Mouse (Mus musculus): Measurements from ENCODE around the gene Samd7.
A peak's percentile ranks its signal among the peaks of the same experiment; 100 is the strongest.
"Not testable (repeated sequence)": the region's sequence is repeated elsewhere in the genome, so short reads cannot be mapped to it uniquely, and the experiment has no call there.

The Samd7 gene

DNA sequence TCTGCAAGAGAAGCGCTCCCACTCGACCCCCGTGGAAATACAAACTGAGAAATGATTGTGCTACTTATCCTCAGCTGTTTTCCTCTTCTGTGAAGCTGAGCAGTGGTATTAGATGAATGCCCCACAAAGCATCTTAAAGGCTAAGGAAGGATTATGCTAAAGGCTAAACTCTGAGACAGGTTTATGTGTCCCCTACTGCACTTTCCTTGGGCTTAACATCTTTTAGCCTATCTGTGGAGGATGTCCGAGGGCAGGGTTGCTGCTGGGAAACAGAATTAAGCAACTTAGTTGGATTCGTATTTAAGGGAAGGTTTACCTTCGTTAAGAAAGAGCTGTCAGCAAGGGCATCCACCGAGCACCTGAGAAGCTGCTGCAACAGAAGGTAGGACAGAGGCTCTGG, at the start of gene Samd7:
TSS of gene Samd7 (plus strand) at position 288 of the 400 bp plus-strand sequence.
- no peak for DNase-seq

DNA sequence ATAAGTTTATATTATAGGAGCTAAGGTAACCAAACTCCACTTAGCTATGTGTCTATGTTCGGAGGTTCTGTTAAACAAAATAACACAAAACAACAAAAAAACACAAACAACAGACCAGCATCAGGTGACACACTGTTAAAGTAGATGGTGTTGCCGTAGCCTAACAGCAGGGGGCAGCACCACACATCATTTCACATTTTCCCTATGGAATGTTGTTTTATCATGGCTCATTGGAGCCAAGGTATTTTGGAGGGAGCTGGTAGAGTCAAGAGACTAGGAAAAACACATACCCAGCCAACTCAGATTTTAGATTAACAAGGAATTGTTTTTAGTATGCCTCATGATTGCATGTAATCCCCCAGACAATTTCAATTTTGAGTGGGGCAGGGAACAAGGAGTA, 49.7 kb upstream of the Samd7 start:
- peak; percentile 48 for DNase-seq

DNA sequence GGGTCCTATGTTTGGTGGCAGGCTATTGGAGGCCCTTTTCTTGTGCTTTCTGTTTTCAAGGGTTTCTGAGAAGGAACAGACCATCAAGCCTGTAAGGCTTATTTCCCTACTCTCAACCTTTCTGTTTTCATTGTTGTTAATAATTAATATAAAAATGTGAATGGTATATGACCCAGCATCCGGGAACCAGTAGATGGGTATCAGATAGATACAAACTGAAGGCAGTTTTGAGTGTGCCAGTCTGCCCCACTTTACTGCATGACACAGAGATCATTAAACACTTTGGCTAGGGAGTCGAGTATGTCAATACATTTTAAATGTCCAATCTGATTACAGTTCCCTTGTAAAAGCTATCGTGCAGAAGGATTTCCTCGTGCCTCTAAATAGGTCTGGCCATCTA, 48.2 kb upstream of the Samd7 start:
- no peak for DNase-seq

DNA sequence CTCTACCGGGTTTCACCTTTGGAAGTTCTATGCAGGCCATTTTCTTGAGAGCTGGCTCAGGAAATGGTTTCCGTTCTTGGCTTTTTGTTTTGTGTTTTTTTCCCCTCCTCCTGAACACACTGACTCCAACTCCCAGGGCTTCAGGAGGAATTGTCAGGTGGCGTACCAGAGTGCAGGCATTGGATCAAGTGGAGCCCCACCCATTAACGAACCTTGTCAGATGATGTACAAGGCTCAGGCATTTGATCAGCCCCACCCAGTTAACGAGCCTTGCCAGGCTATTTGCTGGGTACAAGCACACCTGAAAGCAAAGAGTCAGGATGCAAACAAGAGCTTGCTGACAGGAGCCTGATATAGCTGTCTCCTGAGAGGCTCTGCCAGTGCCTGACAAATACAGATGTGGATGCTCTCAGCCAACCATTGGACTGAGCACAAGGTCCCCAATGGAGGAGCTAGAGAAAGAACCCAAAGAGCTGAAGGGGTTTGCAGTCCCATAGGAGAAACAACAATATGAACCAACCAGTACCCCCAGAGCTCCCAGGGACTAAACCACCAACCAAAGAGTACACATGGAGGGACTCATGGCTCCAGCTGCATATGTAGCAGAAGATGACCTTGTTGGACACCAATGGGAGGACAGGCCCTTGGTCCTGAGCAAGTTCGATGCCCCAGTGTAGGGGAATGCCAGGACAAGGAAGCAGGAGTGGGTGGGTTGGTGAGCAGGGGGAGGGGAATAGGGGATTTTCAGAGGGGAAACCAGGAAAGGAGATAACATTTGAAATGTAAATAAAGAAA, 46.2 kb upstream of the Samd7 start, which contains the start of gene Lrrc31:
TSS of gene Lrrc31 (minus strand) at position 133 of the 795 bp plus-strand sequence.
- not testable (repeated sequence) for DNase-seq

DNA sequence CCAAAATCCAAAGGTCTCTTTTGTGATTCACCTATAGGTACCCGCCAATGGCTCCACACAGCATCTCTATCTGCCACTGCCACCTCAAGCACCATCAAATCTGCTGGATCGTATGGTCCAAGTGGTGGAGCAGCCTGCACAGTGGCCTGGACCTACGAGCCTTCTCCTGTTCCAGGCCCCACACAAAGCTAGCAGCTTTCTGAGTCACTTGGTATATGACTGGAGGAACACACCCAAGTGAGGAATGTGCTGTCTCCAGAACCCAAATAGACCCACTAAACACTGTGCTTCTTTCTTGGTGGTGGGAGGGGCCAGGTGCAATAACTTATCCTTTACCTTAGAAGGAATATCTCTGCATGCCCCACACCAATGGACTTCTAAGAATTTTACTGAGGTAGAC, 40.1 kb upstream of the Samd7 start:
- DNase-seq, result no peak

DNA sequence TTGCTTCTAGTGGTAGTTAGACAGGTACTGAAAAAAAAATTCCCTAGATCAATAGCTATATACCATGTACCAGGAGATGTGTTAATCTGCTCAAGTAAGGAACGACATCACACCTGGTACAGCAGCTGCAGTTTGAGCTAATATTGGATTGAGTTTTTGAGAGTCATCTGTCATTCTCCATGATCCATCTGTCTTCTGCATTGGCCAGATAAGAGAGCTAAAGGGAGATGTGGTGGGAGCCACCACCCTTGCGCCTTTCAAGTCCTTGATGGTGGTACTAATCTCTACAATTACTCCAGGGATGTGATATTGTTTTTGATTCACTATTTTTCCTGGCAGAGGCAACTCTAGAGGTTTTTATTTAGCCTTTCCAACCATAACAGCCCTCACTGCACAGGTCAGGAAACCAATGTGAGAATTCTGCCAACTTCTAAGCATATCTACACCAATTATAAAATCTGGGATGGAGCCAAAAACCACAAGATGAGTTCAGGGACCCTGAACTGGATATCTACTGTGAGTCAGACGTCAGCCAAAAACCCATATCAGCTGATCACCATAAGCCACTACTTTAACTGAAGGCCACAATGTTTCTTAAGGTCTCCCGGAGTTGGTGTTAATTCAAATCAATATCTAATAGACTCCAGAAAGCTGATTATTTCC, 39.3 kb upstream of the Samd7 start:
- no peak for DNase-seq

DNA sequence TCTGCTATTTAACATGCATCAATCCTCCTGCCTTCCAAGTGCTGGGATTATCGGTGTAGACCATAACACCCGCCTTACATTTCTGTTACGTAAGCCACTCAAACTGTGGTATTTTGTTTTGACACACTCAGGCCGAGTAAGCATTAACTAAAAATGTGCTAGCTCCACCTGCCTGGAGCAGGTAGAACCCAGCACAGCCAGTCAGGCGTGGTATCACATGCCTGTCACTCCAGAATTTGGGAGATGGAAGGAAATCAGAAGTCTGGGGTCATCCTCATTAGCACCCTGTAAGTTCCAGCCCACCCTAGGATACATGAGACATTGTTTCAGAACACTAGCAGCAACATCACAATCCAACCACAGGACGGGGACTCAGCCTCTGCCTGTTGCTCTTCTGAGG, 35.9 kb upstream of the Samd7 start:
- DNase-seq, result no peak

DNA sequence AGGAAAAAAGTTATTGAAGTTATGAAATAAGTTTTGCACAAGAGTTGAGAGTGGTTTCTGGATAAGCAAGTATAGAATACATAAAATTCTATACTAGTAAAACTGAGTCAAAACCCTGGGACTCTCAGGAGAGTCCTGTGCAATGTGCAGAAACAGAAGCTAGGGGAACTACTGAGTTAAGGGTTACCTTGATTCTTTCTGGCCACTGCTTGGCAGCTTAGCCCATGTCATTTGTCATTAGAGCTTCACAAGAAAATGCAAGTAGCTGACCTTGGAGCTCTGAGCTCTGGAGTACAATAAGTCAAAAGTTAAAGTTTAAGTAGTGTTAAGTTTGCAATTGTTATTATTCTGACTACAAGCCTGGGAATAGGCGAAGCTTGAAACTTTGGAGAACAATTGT, 32.8 kb upstream of the Samd7 start:
- no peak for DNase-seq

DNA sequence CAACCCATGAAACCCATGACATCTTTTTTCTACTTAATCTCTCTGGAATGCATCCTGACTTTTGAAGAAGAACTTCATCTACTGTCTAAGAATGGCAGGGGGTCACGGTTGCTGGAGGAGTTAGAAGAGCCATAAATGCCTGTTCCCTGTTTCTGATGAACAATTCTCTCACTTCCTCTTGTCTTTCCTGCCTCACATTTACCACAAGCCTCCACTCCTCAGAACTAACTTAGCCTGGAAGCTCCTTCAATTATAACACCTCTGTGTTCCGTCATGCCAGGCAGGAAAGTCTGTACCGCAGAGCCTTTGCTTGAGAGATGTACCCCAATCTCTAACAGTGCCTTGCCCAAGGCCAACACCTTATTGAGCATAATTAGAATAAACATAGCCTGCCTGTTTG, 27.4 kb upstream of the Samd7 start:
- no peak for DNase-seq

DNA sequence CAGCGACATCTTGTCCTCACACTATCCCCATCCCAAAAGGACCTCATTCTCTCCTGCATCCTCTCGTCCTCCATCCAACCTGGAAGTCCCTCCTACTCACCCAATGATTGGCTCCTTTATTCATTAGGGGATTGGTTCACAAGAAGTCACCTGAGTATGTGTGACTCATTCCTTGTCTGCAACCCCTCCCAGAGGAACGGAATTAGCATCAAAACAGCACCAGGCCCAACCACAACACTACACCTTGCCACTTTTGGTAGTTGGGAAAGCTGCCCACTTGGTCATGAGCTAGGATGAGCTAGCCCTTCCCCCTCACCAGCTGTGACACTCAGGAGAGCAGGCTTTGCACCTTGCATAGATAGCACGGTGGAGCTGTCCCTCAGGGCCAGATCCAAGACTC, 24.1 kb upstream of the Samd7 start:
- DNase-seq, result no peak

DNA sequence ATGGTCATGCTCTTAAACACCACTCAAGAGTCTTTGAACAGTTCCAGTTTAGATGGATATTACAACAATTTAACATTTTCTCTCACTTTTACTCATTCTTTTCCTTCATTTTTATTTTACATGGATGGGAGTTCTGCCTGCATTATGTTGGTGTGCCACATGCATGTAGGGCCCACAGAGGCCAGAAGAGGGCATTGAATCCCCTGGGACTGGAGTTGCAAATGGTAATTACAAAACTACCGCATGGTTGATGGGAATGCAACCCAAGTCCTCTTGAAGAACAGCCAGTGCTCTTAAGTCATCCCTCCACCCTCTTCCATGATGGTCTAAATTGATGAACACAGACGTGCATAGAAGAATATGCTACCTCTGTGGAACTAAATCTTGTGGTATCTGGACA, 23.6 kb upstream of the Samd7 start:
- DNase-seq, result no peak

DNA sequence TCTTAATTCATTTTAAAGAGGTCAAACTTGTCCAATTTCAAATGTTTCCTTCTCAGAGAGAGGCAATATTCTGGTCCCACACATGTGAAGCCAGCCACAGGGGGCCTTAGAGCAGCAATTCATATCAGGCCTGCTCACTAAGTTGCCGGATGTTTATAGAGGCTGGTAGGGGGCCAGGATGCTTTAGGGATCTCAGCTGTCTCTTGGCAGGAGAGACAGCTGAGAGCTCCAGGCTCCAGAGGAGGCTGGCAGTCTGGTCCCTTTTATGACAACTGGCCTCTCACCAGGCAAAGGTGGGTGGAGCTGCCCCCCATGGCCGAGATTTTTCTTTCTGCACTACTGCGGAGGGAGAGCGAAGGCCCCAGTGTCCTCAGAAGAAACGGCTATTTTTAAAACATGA, 22.9 kb upstream of the Samd7 start:
- DNase-seq, result no peak

DNA sequence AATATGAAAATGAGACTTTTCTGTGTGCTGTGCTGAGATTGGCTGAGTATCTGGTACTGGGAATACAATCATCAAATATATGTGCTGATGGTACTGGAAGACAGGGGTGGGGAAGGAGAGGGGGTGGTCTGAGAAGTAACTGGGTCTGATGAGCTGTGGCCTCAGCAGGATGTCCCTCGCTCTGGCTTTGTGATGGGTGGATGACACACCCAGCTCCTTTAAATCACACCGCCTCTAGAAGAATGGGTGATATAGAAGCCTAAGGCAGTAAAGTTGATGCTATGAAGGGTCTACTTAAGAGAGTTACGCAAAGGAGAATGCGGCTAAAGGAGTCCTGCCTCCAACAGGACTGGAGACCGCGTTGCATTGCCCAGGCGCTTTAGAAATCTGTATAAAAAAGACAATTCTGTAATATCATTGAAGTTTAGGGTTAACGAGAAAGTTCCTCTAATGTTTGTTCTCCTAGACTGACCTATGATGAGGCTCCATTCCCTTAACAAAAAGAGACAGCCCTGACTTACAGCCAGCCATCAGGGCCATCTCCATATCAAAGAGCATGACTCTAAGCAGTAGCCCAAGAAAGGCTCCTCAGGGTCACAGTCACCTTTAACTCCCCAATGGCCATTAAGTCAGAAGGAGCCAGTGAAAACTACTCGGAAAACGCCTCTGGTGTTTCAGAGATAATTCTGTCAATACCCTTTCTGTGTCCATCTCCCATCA, 21.8 kb upstream of the Samd7 start:
- DNase-seq, result no peak

DNA sequence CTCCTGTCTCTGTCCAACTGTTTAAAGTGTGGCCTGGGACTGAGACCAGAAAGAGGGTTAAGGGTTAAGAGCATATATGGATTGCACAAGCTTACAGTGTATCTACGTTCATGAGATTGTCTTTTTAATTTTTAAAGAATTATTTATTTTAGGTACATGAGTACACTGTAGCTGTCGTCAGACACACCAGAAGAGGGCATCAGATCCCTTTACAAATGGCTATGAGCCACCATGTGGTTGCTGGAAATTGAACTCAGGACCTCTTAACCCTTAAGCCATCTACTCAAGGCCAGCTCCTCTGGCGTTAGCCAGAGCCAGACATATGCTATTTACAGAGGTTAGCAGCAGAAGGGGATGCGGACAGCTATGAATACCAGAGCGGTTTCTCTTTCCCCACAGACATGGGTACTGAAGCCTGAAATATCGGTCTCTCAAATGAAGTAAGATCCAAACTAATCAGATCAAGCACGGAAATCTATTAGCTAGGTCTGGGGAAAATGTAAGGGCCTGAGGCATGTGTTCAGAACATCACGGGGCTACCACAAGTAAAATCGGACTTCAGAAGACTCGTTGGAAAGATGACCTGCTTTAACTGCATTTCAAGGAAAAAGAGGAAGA, 21.1 kb upstream of the Samd7 start:
- no peak for DNase-seq

DNA sequence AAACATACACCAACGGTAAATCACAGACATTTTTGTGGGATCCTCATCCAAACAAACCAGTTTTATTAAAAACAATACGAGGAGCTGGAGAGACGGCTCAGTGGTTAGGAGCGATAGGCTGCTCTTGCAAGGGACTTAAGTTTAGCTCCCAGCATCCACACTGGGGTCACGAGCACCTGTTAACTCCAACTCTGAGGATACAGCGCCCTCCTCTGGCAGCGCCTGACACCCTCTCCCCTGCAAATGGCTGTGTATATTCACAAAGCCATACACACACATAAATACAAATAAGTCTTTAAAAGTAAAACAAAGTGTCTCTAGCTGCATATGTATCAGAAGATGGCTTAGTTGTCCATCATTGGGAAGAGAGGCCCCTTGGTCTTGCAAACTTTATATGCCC, 20.6 kb upstream of the Samd7 start:
- peak; percentile 57 for DNase-seq

DNA sequence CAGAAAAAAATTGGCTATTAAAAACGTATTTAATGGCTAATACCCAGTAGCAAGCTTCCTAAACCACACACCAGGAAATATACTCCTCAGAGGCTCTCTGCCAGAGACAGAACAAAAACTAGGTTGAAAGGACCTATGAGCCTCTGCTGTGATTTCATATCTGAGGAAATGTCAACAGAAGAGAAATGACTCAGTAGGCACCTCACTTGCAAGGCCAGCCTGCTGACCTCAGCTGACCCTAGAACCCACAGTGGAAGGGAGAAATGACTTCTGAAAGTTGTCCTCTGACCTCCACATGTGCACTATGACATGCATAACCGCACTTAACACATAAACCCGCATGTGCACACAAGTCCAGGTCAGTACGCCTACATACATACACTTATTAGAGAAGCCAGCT, 18.9 kb upstream of the Samd7 start:
- DNase-seq, result no peak

DNA sequence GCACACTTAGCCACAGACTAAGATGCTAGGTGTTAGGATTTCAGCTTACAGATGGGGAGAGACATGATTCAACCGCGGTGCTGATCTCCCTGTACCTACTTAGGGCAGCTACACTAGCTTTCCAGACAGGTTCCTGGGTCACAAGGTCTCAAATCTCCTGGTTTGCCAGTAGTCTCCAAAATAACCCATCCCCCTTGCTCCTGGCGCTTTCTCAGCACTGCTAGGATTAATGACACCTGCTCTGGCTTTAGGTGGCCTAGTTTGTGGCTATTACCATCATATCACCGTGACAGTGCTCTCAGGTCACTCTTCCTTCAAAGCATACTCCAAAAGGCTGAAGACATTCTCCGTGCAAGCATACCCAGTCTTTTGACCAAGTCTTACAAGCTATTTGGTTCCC, 17.0 kb upstream of the Samd7 start:
- no peak for DNase-seq

DNA sequence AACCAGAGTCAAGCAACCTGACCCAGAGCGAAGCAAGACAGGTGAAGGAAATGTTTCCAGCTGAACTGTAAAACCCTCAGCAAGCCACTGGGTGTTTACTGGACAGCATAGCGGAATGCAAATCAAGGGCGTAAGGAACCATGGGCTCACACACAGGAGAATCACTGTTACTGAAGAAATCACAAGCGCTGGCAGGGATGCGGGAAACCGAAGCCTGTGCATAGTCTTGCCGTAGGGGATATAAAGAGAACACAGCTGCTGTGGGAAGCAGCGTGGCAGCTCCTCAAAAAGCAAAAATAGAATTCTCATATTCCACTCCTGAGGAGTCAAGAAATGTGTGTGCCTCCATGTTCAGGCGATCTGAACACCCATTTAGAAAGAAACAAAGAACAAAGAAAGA, 9.3 kb upstream of the Samd7 start:
- no peak for DNase-seq

DNA sequence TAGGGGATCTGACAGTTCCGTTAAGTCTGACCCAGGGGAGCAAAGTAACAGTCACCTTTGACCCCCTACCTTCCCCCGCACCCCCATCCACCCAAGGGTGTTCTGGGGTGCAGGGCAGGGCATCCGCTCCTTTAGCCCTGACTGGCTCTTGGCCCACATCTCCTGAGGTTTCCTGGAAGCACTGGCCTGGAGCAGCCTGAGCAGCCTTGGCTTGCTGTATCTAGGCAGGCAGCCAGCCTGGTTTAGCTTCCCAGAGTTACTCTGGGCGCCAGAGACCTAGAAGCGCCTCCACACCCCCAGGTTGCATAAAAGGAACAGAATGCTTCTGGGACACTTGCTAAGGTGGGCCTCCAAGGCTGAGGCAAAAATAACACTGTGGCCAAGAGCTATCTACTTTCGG, 4.8 kb upstream of the Samd7 start:
- no peak for DNase-seq

DNA sequence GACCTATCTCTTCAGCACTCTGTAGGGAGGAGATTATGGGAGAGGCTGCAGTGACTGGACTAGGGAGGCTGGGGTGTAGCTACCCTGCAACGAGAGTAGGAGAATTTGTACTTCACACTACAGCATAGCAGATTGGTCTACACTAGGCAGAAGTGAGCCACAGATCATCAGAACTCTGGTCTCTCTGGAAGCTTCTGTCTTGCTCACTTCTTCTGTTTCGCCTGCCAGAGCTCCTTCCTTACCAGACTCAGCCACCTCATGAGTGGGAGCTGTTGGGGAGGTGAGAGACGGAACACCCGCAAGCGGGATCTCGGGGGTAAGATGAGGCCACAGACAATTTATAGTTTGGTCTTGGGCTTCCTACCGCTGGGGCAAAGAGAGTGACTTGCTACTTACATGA, 3.2 kb upstream of the Samd7 start:
- DNase-seq, result no peak

DNA sequence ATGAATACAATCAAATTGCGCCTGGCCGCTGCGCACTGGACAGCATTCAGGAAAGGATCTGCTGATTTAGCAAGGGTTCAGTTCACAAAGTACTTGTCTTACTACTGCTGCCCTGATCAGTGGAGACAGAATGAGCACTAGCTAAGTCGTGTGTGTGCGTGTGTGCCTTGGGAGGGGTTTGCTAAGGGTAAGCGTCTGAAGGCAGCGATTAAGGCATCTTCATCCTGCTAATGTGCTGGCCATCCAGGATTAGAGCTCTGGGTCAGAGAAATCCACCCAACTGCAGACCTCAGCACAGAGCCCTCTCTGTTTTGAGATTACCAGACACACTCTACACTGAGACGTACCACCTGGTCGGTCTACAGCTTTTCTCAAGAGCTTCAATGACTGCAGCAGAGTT, 2.2 kb downstream of the Samd7 start:
- no peak for DNase-seq

DNA sequence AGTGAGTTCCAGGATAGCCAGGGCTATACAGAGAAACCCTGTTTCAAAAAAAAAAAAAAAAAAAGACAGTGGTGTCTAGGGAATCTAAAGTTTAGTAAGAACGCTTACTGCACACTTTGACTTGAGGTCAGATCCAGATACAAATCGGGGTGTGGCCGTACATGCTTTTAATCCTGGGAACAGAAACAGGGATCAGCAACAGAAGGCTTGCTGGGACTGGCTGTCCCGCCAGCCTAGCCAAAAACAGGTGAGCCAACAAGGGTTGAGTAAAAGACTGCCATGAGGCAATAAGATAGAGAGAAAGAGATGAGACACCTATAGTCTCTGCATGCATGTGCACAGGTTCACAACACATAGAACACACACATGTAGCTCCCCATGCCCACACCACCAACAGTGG, 8.6 kb downstream of the Samd7 start:
- no peak for DNase-seq

DNA sequence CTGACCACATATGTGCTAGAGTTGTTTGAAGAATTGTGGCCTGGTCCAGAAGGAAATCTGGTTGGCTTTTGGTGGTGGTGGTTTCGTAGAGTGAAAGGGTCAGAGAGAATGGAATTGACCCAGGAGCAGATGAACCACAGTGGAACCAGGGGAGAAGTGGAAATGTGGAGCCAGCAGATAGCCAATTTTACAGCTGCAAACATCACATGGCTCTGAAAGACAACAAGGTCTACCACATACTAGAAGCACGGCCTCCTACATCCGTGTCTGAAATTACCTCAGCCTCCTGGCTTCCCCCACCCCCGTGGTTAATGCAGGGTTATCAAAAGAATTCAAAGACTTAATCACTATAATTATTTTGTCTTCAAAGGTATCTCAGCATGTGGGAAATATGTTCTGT, 18.8 kb downstream of the Samd7 start:
- no peak for DNase-seq

Measured in thymus, postnatal 4 days (tissue).